Mouse (Mus musculus): Measurements from ENCODE around the gene Ttbk1.

Gene Ttbk1

DNA sequence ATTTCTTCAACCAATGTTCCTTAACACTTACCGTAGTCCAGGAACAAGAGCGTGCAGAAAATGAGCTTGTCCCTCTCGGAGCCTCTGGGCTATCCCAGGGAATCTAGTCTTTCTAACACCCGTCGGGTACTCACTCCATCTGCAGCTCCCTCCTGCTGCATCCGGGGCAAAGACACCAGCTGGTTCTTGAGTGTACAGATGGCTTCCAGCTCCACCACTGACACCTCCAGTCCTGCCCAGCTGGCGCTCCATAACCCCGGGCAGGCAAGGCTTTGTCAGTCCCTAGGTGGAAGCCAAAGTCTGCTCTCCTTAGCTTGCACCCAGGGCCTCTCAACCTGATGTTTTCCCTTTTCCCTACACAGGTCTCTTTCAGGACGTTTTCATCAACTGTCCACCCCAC is 19.6 kb downstream of the Ttbk1 start:
- no peak for DNase-seq

GRCm38 (mm10) chr17:46462226-46462625 is 25.2 kb downstream of the Ttbk1 start:
- no peak for DNase-seq

- no peak for DNase-seq
Observed at GRCm38 (mm10) chr17:46461347-46461746, 26.1 kb downstream of the Ttbk1 start.

GRCm38 (mm10) chr17:46460673-46461072 is 26.8 kb downstream of the Ttbk1 start:
- DNase-seq: no peak

GRCm38 (mm10) chr17:46458439-46458838 is 29.0 kb downstream of the Ttbk1 start:
- no peak for DNase-seq

DNA sequence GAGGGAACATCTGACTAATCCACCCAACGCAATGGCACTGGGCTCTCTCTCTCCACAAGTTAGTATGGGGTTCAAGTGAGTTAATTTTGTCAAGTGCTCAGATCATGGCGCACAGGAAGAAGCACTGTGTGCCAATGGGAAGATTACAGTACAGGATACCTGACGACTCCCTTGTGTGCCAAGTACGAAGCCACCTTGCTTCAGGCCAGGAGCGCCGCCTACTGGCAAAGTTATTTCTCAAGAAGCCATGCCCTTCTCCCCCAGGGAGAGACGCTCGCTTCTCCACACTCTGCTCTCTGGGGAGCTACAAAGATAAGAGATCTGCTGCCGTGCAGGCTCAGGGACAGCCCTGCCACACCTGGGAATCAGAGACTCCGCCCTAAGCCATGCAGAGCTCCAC is 29.7 kb downstream of the Ttbk1 start:
- peak in 1 of 2 experiments; percentile 46 for DNase-seq

GRCm38 (mm10) chr17:46455110-46455691 is 32.3 kb downstream of the Ttbk1 start:
- peak; percentile 56 to 62 for DNase-seq

- DNase-seq: no peak
Observed at GRCm38 (mm10) chr17:46454539-46454938, 32.9 kb downstream of the Ttbk1 start.

DNA sequence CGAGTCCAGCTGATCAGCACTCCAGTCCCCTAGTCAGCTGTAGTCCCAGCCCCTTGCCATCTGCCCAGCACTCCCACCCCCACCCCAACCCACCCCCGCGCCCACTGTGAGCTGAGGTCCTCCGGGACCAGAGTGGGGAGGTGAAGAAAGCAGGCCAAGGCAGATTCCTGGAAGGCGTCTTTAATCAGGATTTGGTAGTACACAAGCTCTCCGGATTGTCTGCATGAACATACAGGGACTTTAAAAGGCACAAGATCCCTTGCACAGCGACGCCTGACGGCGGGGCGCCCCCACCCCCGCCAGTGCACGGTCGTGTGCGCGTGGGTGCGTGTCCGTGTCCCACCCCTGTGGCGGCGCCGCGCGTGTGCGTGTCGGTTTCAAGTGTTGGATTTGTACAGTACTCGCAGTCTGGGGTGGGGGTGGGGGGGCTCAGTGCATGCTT is 33.5 kb downstream of the Ttbk1 start:
- DNase-seq: no peak

DNA sequence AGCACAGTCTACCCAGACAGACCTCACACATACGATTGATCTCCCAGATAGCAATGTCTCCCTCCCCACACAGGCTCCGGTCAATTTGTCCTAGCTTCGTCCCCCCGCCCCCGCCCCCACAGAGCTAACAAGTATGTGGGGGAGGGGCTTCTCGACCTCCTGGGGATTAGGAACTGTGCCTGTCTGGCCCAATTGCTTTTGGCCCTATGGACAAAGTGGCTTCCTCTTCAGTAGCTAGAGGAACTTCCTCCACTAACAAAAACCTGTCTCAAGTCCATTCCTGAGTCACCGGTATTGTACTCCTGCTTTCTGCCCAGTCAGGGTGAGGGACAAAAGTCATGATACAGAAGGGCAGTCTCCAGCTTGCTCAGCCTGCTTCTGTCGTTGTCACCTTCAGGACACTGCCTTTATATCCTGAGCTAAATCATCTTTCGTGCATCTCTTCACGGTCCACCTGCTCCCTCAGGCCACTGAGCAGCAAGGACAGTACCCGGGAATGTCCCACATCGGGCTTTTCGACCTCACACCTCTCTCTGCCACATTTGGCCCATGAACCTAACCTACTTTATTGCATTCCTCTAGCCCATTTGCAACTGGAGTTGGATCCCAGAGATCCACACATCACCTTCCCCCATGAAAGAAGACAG is 34.0 kb downstream of the Ttbk1 start:
- DNase-seq: no peak

DNA sequence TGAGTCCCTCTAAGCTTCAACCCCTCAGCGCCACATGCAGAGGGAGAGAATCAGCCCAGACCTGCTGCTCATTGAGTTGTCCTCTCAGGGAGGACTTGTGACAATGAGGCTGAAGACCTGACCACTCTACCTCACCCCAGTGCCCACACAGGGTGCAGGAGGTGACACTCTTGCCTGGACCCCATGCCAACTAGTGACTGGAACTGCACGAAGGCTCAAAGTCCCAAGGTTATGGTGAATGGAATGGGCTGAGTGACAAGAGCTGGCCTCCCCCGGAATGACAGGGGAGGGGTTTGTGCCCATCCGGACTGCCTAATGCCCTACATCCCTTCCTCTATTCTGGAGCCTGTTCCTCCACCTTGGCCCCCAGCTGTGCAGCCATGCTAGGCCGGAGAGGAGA is 34.8 kb downstream of the Ttbk1 start:
- no peak for DNase-seq

GRCm38 (mm10) chr17:46446264-46446663 is 41.2 kb downstream of the Ttbk1 start:
- DNase-seq: no peak

DNA sequence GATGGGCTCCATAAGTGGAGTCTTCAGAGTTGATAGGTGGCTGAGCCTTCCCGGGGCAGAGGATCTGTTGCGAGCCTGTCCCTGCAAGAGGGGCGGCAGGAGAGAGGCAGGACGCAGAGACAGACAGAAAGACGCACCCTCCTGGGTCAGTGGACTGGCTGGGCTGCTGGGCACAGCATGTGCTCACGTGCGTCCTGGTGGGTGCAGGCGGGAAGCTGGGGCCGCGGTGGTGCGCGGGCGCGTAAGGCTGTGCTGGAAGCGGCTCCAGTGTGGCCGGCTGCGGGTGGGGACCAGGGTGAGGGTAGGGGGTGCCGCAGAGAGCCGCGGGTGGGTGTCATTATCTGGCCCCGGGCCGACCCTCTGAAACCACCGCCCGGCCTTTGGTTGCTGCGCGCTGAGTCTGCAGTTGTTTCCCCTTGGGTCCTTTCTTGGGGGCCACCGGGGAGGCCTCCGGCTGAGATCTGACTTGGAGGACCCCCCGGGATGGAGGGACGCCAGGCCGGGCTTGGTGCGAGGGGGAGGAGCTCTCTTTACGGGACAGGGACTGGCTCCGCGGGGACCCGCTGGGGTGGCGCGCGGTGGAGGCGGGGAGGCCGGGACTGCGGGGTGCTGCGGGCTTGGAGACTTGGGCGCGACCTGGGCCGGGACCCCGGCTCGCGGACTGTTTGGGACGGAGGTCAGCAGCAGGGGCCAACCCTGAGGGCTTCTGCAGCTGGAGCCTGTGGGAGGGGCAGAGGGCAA is 42.5 kb downstream of the Ttbk1 start:
- no peak for DNase-seq

- peak in 1 of 2 experiments; percentile 13 for DNase-seq
Observed at GRCm38 (mm10) chr17:46439176-46439575, 48.3 kb downstream of the Ttbk1 start.

- DNase-seq: peak in 1 of 2 experiments; percentile 12
Observed at GRCm38 (mm10) chr17:46438298-46438873, 49.1 kb downstream of the Ttbk1 start, which contains the start of gene Slc22a7. Slc22a7 (minus strand) TSS chr17:46438457.

DNA sequence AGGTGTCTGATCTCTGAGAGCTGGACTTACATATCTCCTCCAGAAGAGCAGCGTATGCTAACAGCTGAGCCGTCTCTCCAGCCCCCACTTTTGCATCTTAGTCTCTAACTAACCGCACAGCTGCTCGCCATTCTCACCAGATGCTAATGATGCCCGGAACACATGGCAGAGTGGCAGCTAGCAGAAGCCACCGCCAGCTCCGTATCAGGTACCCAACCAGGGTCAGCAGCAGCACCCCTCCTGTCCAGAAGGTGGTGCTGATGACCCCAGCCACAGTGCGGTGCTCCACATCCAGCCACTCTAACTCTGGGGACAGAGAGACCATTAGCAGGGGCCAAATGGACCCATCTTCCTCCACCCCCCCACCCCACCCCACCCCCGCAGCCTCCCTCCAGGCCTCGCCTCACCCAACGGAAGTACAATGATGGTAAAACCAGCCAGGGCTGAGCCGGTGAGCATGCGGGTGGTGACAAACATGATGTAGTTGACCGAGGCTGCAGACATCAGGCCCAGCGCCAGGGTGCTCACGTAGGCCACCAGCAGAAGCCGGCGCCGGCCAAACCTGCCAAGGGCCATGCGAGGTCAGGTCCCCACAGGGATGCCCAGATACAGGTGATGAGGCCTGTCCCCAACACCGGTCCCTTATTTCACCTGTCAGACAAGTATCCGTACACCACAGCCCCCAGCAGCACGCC is 50.7 kb downstream of the Ttbk1 start:
- peak; percentile 36 to 39 for DNase-seq

DNA sequence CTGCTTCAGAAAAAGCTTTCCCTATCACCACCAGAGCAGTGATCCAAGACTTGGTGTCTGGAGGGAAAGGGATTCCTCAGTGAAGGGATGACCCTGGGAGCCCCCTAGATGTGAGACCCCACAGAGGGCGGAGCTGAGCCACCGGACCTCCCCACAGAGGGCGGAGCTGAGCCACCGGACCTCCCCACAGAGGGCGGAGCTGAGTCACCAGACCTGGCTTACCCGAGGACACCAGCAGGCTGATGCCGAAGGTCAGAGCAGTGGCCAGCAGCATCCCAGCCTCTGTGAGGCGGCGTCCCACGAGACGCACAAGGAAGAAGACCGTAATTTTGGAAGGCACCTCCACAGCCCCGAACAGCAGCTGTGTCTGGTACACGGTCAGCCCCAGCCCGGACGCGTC is 53.8 kb downstream of the Ttbk1 start:
- peak in 1 of 2 experiments; percentile 42 for DNase-seq

DNA sequence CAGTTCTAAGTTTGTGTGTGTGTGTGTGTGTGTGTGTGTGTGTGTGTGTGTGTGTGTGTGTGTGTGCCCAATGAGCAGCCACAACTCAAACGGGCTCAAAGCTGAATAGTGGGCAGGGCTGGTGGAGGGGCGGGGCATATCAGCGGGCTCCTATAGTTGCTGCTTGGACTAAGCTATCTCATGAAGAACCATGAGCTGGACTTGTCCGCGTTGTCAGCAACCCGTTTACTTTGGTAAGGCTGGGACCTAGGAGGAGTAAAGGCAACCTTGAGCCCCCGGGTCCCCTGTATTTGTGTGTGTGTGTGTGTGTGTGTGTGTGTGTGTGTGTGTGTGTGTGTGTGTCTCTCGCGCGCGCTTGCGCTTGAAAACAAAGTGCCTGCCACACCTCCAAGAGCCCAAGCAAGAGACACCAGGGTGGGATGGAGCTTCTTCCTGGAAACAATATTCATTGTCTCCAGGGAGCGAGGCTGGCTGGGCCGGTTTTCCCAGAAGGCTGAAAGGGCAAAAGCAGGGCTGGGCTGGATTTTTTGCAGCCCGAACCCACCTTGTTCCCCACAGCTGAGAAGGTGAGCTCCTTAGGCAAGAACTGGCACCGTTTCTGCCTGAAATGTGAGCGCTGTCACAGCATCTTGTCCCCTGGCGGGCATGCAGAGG is 58.6 kb downstream of the Ttbk1 start, which contains the start of gene Crip3:
Gene Crip3, plus strand, starts transcription at position 166 of the 654 bp plus-strand sequence.
- DNase-seq: peak; percentile 25 to 44

DNA sequence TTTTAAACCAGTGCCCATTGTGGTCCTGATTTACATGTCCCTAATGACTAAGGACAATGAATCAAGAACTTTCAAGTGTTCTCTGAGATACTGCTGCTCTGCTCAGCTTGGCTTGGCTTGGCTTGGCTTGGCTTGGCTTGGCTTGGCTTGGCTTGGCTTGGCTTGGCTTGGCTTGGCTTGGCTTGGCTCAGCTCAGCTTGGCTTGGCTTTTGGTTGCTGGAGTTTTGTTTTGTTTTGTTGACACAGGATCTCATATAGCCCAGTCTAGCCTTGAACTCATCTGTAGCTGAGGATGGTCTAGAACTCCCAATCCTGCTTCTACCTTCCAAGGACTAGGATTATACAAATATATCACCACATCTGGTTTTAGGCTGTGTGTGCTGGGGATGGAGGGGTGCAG is 61.0 kb downstream of the Ttbk1 start:
- no peak for DNase-seq

- no peak for DNase-seq
Observed at GRCm38 (mm10) chr17:46419717-46420116, 67.8 kb downstream of the Ttbk1 start.

DNA sequence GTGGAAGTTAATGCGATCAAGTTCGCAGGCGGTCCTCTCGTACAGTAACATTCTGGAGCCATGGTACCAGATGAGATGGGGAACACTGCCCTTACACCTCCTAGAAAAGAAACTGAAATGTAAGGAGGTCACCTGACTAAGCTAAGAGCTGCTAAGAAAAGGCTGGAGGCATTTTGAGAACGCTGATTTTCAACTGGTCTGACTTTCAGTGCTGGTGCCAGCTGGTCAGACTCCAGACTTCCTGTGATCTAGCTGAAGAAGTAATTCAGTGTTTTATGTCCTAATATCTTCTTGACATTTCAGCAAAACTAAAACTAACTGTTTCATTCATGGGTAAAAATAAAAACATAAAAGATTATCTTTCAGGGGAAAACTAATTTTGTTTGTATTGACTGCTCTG is 68.8 kb downstream of the Ttbk1 start:
- no peak for DNase-seq

- DNase-seq: no peak
Observed at GRCm38 (mm10) chr17:46408478-46408877, 79.0 kb downstream of the Ttbk1 start.

All from lung, postnatal 4 days (tissue).